Mouse (Mus musculus) CD4-positive, CD25-positive, alpha-beta regulatory T cell, adult 2 months (primary cell): ENCODE results near the gene Pcsk1n.

Experiments used
- DNase-seq: peaks from one replicate; pipeline ENCODE4 v3.0.0-alpha.2; 2012; ENCODE audit warnings: low read depth, low spot score

The Pcsk1n gene

DNA sequence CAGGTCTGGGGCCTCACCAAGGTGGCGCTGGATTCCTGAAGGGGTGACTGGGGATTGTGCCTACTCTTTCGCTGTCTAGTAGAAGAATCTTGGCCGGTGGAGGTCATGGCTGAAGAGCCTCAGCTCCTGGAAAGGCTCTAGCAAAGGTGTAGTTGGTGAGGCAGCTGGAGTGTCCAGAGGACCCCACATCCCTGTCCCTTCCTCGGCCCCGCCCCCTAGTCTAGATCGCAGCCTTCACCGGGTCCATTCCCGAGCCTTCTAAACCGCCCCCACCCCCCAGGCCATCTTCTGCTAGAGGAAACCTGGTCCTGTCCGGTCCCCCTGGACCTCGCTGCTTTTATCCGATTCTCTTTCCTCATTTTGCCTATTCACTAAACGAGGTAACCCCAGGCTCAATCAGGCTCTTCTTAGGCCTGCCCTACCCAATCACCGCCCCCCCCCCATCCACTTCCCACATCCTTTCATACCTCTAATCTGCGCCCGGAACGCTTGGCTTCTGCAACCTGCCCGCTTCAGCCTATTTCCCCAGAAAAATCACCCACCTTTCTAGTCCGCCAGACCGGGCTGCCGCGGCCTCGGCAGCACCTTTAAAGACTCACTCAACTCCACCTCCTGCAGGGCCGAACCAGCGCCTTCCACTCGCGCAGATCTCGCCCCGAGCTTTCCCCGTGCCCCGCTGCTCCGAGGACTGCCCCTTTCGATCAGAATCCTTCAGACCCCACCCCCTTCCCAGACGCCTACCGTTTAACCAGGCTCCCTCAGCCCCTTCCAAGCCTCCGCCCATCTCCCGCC is 27.7 kb downstream of the Pcsk1n start, which contains the start of gene Hdac6:
Gene Hdac6 (minus strand): TSS at position 782 of the 792 bp plus-strand sequence.
- no peak for DNase-seq

GRCm38 (mm10) chrX:7947900-7948492 is 28.4 kb downstream of the Pcsk1n start:
- peak; percentile 92 for DNase-seq

GRCm38 (mm10) chrX:7950091-7950490 is 30.5 kb downstream of the Pcsk1n start:
- DNase-seq: no peak

DNA sequence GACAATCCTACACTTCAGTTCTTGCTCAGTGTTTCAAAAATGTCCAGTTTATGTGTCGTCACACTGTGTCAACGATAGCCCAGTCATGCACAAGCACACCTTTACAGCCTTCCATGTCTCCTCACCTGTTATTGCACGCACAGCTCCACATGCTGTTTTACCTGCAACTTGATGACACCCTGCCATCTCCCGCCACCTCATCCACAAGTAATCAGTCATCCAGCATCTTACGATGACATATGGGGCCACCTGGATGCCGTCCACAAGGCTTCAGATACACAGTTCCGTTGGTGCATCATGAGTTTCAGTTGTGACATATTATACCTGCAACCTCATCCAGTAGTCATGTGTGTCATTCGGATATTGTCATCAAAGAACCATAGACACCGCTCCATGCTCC is 39.2 kb downstream of the Pcsk1n start:
- no peak for DNase-seq

- DNase-seq: peak; percentile 67
Measured at GRCm38 (mm10) chrX:7963829-7964626, 44.4 kb downstream of the Pcsk1n start.

DNA sequence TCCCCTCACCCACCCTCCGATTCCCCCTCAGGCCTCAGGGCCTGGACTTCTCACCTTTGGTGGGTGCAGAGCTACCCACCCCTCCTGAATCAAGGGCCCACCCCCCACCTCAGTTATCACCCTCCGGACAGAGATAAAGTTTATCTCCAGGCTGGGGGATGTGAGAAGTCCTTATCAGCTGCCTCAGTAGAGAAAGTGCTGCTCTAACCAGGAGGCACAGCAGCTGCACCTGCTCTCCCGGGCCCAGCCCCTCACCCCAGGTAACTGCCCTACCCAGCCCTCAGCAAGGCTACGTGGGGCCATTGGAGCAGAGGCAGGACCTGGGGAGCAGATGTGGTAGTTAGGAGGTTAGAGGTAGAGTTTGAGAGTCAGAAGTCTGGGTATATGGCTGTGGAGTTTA is 46.5 kb downstream of the Pcsk1n start:
- DNase-seq: no peak

GRCm38 (mm10) chrX:7967596-7968201 is 48.1 kb downstream of the Pcsk1n start:
- no peak for DNase-seq

DNA sequence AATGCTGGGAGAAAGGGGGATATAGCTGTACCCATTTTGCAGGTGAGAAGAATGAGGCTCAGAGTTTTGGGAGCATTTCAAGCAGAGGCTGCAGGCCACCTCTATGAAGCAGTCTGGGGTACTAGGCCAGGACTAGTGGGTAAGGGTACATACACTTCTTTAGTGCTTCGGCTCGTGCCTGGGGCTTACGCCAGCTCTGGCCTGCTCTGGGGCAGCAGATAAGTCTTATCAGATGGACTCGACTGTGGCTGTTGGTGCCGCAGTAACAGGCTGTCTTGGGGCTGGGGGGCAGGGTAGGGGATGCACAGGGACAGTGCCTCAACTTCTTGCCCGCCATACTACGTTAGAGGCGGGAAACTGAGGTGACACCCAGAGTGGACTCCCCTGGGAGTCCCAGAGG is 48.6 kb downstream of the Pcsk1n start:
- no peak for DNase-seq

- DNase-seq: no peak
Measured at GRCm38 (mm10) chrX:7968899-7969298, 49.3 kb downstream of the Pcsk1n start.

DNA sequence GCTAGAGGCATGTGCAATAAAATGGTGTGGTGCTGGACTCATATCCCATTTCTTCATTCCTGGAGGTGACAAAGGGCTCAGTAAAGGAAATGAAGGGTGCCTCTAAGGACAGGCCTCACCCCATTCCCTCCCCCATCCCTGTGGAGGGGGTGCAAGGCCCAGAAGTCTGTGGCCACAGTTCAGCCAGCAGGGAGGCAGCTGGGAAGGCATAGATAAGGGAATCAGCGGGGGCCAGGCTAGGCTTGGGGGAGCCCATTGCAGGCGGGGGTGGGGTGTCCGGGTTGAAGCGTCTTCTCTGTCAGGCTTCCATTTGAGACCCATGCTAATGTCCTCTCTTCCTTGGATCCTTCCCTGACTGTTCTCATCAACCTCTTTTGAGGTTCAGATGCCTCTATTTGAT is 51.7 kb downstream of the Pcsk1n start:
- no peak for DNase-seq
